Mouse (Mus musculus): Measurements from ENCODE around the gene Tshz2. TPM values are rescaled to one million over a fixed set of nuclear protein-coding genes. Genes with fewer than 3 reads are reported as not detected.

Tshz2 gene
- polyA plus RNA-seq, 1 experiment = not detected

DNA sequence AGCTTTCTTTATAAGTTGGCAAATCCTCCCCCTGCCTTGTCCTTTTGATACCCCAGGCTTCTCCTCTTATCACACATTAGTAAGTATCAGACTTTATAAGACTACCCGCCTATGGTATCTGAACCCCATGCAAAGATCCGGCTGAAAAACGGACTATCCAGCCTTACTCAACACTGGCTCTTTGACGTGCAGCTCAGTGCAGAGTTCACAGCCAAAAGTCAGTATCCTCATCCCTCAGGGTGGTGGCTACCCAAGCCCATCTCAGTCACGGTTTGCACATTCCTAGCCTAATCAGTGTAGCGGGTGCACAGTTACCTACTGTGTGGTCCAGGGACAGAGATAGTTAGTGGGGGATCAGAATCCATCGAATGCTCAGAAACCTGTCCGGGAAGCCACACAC, 130.9 kb downstream of the Tshz2 start:
- H3ac ChIP-seq (ENCODE audit: control insufficient read depth, insufficient read length, low read depth) = no peak overlapping the region
- no peak overlapping the region for H3K4me3 ChIP-seq (ENCODE audit: insufficient read depth, poor library complexity, severe bottlenecking)
- no peaks in the 10 kb centered on the region for H3K79me3 ChIP-seq (ENCODE audit: low read depth)
- no peaks in the 10 kb centered on the region for H3K36me3 ChIP-seq (ENCODE audit: control insufficient read depth, insufficient read depth)
- H3K27me3 ChIP-seq (ENCODE audit: control insufficient read depth, insufficient read depth, insufficient read length) = no peaks in the 10 kb centered on the region
- H3K79me2 ChIP-seq (ENCODE audit: control insufficient read depth, insufficient read depth) = no peaks in the 10 kb centered on the region
- TF ChIP-seq MYOG (IDR thresholded peaks at IDR 0.05; ENCODE audit: control insufficient read depth, extremely low read depth, insufficient read length) = no peak
- no peak for TF ChIP-seq MYOD1 (IDR thresholded peaks at IDR 0.05; ENCODE audit: control insufficient read depth, insufficient read length, low read depth)
- TF ChIP-seq CEBPB (IDR thresholded peaks at IDR 0.05; ENCODE audit: low read depth) = no peak
- TF ChIP-seq MAX (IDR thresholded peaks at IDR 0.05) = no peak

DNA sequence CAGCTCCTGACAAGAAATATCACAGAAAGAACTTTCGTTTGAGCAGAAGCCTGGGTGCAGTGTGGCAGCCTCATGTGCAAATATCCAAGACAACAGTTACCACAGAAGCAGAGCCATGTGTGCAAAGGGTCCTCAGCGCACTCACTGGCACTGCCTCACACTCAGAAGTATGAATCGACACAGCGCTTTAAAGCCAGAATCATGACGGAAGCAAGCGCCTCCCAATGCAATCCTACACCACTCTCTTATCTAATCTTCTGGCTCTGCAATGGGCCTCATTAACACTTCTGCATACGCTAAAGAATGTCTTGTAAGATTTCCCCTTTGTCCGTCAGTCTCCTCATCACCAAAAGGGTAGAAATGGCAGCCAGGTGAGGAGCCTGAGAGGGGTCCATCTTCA, 133.4 kb downstream of the Tshz2 start:
- no peak overlapping the region for H3ac ChIP-seq (ENCODE audit: control insufficient read depth, insufficient read length, low read depth)
- H3K27me3 ChIP-seq (ENCODE audit: control insufficient read depth, insufficient read depth, insufficient read length) = no peaks in the 10 kb centered on the region
- TF ChIP-seq MYOG (IDR thresholded peaks at IDR 0.05; ENCODE audit: control insufficient read depth, extremely low read depth, insufficient read length) (no peak), MAX (IDR thresholded peaks at IDR 0.05) (no peak), FOSL1 (IDR thresholded peaks at IDR 0.05; ENCODE audit: insufficient read depth, low read length, poor library complexity, severe bottlenecking) (no peak), USF1 (IDR thresholded peaks at IDR 0.05; ENCODE audit: low read depth) (no peak), CTCF (IDR thresholded peaks at IDR 0.05; ENCODE audit: control insufficient read depth, insufficient read depth, insufficient read length) (no peak), CEBPB (IDR thresholded peaks at IDR 0.05; ENCODE audit: low read depth) (no peak), MYOD1 (IDR thresholded peaks at IDR 0.05; ENCODE audit: control insufficient read depth, insufficient read length, low read depth) (no peak)
- no peak overlapping the region for H3K4me3 ChIP-seq (ENCODE audit: insufficient read depth, poor library complexity, severe bottlenecking)
- H3K79me3 ChIP-seq (ENCODE audit: low read depth) = no peaks in the 10 kb centered on the region
- H3K36me3 ChIP-seq (ENCODE audit: control insufficient read depth, insufficient read depth) = no peaks in the 10 kb centered on the region
- no peaks in the 10 kb centered on the region for H3K79me2 ChIP-seq (ENCODE audit: control insufficient read depth, insufficient read depth)

DNA sequence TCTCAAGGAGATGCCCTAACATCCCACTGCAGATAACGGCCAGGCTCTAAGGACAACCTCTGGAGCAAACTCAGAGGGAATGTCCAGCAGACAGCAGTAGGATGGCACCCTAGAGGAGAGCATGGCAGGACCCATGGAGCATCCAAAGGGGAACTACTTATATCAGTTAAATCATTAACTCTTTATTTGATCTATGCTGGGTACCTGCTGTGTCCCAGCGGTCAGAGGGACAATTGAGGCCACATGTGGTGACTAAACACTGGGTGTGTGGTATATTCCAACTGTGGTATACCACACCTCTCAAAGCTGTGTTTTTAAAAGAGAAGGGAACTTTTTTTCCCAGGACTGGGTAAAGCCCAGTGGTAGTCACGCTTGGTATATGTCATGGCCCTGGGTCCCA, 134.5 kb downstream of the Tshz2 start:
- TF ChIP-seq USF1 (IDR thresholded peaks at IDR 0.05; ENCODE audit: low read depth) (no peak), MYOG (IDR thresholded peaks at IDR 0.05; ENCODE audit: control insufficient read depth, extremely low read depth, insufficient read length) (no peak), MAX (IDR thresholded peaks at IDR 0.05) (no peak), CEBPB (IDR thresholded peaks at IDR 0.05; ENCODE audit: low read depth) (no peak), CTCF (IDR thresholded peaks at IDR 0.05; ENCODE audit: control insufficient read depth, insufficient read depth, insufficient read length) (no peak), MYOD1 (IDR thresholded peaks at IDR 0.05; ENCODE audit: control insufficient read depth, insufficient read length, low read depth) (no peak), FOSL1 (IDR thresholded peaks at IDR 0.05; ENCODE audit: insufficient read depth, low read length, poor library complexity, severe bottlenecking) (no peak)
- Histone ChIP-seq H3K79me2 (ENCODE audit: control insufficient read depth, insufficient read depth) (no peaks in the 10 kb centered on the region), H3K4me3 (ENCODE audit: insufficient read depth, poor library complexity, severe bottlenecking) (no peak overlapping the region), H3ac (ENCODE audit: control insufficient read depth, insufficient read length, low read depth) (no peak overlapping the region), H3K27me3 (ENCODE audit: control insufficient read depth, insufficient read depth, insufficient read length) (no peaks in the 10 kb centered on the region), H3K79me3 (ENCODE audit: low read depth) (no peaks in the 10 kb centered on the region), H3K36me3 (ENCODE audit: control insufficient read depth, insufficient read depth) (no peaks in the 10 kb centered on the region)

DNA sequence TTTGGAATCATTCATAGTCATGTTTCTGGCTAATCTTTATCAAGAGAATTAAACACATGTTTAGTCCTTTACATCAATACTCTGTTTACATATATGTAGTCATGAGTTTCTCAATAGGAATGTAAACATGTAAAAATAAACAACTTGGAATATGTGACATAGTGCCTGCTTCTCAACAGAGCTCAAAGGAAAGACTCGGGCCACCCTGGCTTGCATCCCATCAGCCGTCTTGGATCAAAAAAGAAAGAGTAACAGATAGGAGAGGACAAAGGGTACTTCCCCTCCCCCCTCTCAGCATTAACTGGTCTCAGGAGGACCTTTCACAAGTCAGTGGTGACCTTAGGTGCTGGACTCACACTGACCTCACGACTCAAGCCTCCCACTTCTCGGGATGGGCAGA, 142.3 kb downstream of the Tshz2 start:
- H3K36me3 ChIP-seq (ENCODE audit: control insufficient read depth, insufficient read depth) = no peaks in the 10 kb centered on the region
- no peaks in the 10 kb centered on the region for H3K79me3 ChIP-seq (ENCODE audit: low read depth)
- no peaks in the 10 kb centered on the region for H3K79me2 ChIP-seq (ENCODE audit: control insufficient read depth, insufficient read depth)
- H3K27me3 ChIP-seq (ENCODE audit: control insufficient read depth, insufficient read depth, insufficient read length) = no peaks in the 10 kb centered on the region
- TF ChIP-seq CTCF (IDR thresholded peaks at IDR 0.05; ENCODE audit: control insufficient read depth, insufficient read depth, insufficient read length) (no peak), CEBPB (IDR thresholded peaks at IDR 0.05; ENCODE audit: low read depth) (no peak), FOSL1 (IDR thresholded peaks at IDR 0.05; ENCODE audit: insufficient read depth, low read length, poor library complexity, severe bottlenecking) (no peak), MAX (IDR thresholded peaks at IDR 0.05) (no peak), USF1 (IDR thresholded peaks at IDR 0.05; ENCODE audit: low read depth) (no peak), MYOD1 (IDR thresholded peaks at IDR 0.05; ENCODE audit: control insufficient read depth, insufficient read length, low read depth) (no peak), MYOG (IDR thresholded peaks at IDR 0.05; ENCODE audit: control insufficient read depth, extremely low read depth, insufficient read length) (no peak)
- no peak overlapping the region for H3K4me3 ChIP-seq (ENCODE audit: insufficient read depth, poor library complexity, severe bottlenecking)
- no peak overlapping the region for H3ac ChIP-seq (ENCODE audit: control insufficient read depth, insufficient read length, low read depth)

DNA sequence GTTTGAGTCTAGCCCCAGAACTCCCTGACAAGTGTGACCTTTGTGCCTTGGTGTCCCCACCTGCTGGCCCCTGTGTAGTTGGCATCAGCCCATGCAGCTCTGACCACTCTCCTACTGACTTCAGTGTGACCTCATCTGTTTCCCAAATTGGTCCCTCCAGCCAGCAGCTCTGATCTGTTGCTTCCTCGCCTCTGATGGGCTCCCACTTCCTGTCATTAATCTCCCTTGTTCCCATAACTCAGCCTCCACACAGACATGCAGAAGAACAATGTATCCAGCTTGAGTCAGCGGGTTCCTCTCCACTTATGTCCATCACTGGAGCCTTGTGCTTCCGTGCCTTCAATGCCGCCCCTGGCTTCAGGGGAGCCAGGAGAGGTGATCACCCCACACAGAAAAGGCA, 144.4 kb downstream of the Tshz2 start:
- Histone ChIP-seq H3K79me2 (ENCODE audit: control insufficient read depth, insufficient read depth) (no peaks in the 10 kb centered on the region), H3K36me3 (ENCODE audit: control insufficient read depth, insufficient read depth) (no peaks in the 10 kb centered on the region)
- no peak for TF ChIP-seq MYOD1 (IDR thresholded peaks at IDR 0.05; ENCODE audit: control insufficient read depth, insufficient read length, low read depth)
- no peak for TF ChIP-seq CEBPB (IDR thresholded peaks at IDR 0.05; ENCODE audit: low read depth)
- no peak for TF ChIP-seq CTCF (IDR thresholded peaks at IDR 0.05; ENCODE audit: control insufficient read depth, insufficient read depth, insufficient read length)
- no peak for TF ChIP-seq MYOG (IDR thresholded peaks at IDR 0.05; ENCODE audit: control insufficient read depth, extremely low read depth, insufficient read length)
- no peak for TF ChIP-seq USF1 (IDR thresholded peaks at IDR 0.05; ENCODE audit: low read depth)
- no peak for TF ChIP-seq FOSL1 (IDR thresholded peaks at IDR 0.05; ENCODE audit: insufficient read depth, low read length, poor library complexity, severe bottlenecking)
- TF ChIP-seq MAX (IDR thresholded peaks at IDR 0.05) = no peak

GRCm38 (mm10) chr2:169777764-169778163, 145.0 kb downstream of the Tshz2 start:
- Histone ChIP-seq H3K36me3 (ENCODE audit: control insufficient read depth, insufficient read depth) (no peaks in the 10 kb centered on the region), H3ac (ENCODE audit: control insufficient read depth, insufficient read length, low read depth) (no peak overlapping the region), H3K4me3 (ENCODE audit: insufficient read depth, poor library complexity, severe bottlenecking) (no peak overlapping the region), H3K27me3 (ENCODE audit: control insufficient read depth, insufficient read depth, insufficient read length) (no peaks in the 10 kb centered on the region), H3K79me3 (ENCODE audit: low read depth) (no peaks in the 10 kb centered on the region), H3K79me2 (ENCODE audit: control insufficient read depth, insufficient read depth) (no peaks in the 10 kb centered on the region)
- no peak for TF ChIP-seq CTCF (IDR thresholded peaks at IDR 0.05; ENCODE audit: control insufficient read depth, insufficient read depth, insufficient read length)
- no peak for TF ChIP-seq FOSL1 (IDR thresholded peaks at IDR 0.05; ENCODE audit: insufficient read depth, low read length, poor library complexity, severe bottlenecking)
- TF ChIP-seq MYOD1 (IDR thresholded peaks at IDR 0.05; ENCODE audit: control insufficient read depth, insufficient read length, low read depth) = no peak

More for the DNA sequence above, 144.4 kb downstream of the Tshz2 start:
- Histone ChIP-seq H3K27me3 (ENCODE audit: control insufficient read depth, insufficient read depth, insufficient read length) (no peaks in the 10 kb centered on the region), H3K79me3 (ENCODE audit: low read depth) (no peaks in the 10 kb centered on the region), H3K4me3 (ENCODE audit: insufficient read depth, poor library complexity, severe bottlenecking) (no peak overlapping the region), H3ac (ENCODE audit: control insufficient read depth, insufficient read length, low read depth) (no peak overlapping the region)
